Mouse (Mus musculus) layer of hippocampus, postnatal 10 days (tissue): Measurements from ENCODE around the gene Lrrc25. TPM values are rescaled to one million over a fixed set of nuclear protein-coding genes. Genes with fewer than 3 reads are reported as not detected.
"Not testable (repeated sequence)": the region's sequence is repeated elsewhere in the genome, so short reads cannot be mapped to it uniquely, and the experiment has no call there.

Source experiments
- DNase-seq, 2 experiments: peaks; one replicate each; pipeline ENCODE4 v3.0.0; 2021; ENCODE audit warnings: low spot score in 2 of 2
- long read RNA-seq: library from polyadenylated mRNA; stranded (forward); transcript quantifications from one replicate; pipeline ENCODE4 v2.0.0, GENCODE M21; 2023
- total RNA-seq, 2 experiments: library from RNA; stranded (reverse); gene quantifications; 2 replicates each; pipeline ENCODE4 v1.2.3; 2021

The Lrrc25 gene
- total RNA-seq = 1 to 10 TPM in 1 of 2 experiments, under 1 TPM in 1; 0.96 to 2.3 TPM
- long read RNA-seq = 0 reads

DNA sequence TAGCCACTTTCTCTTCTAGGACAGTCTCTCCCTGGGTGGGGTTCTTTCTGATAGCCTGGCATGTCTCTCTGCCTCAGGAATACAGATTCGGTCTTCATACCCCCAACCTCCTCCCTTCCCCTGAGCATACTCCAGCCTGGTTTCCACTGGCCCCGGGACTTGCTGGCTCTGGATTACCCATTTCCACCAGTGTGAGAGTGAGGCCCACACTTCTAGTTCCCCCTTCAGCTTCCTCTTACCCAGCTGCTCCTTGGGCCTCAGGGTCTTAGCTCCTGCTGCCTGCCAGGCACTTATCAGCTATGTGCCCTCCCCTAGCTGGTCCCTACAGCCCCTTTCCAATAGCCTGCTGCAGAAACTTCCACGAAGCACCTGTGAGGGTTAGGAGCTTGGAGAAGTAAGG lies at the start of gene Lrrc25:
Lrrc25 (plus strand) TSS at position 262 of the 400 bp plus-strand sequence.
- no peak for DNase-seq

- no peak for DNase-seq
These were observed 45.6 kb upstream of the Lrrc25 start for GRCm38 (mm10) chr8:70570360-70570759.

- no peak for DNase-seq
These were observed 45.0 kb upstream of the Lrrc25 start for GRCm38 (mm10) chr8:70570990-70571389.

GRCm38 (mm10) chr8:70574302-70574701 lies 41.7 kb upstream of the Lrrc25 start:
- DNase-seq = no peak

DNA sequence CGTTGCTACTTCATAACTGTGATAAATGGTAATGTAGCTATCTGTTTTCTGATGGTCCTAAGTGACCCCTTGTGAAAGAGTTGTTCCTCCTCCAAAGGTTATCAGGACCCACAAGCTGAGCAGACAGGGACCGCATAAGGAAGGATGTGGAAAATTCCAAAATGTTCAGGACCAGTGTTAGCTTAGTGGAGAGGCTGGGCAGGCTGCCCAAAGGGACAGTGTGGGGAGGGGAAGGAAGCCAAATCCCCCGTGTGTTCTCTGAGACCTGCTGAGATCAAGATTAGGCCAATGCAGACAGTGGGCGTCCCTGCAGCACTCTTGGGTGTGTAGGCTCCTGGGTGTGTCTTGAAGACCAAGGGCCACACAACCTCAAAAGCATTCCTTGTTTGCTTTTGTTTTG lies 41.0 kb upstream of the Lrrc25 start:
- no peak for DNase-seq

DNA sequence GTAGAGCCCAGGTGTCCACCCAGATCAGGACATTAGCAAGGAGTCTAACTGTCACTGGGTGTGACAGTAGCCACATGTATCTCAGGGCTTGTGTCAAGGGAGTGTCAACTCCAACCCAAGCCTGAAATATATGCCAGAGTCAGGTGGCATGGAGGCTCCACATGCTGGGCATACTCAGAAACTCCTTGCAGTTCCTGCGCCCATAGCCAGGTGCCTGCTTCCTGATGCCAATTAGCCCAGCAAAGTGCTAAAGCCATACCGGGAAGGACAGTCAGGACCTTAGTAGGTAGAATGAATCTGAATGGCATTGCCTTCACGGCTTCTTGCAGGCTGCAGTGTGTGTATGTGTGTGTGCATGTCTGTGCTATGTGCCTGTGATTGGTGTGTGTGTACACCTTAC lies 38.7 kb upstream of the Lrrc25 start:
- no peak for DNase-seq

GRCm38 (mm10) chr8:70583476-70584387 lies 32.2 kb upstream of the Lrrc25 start:
- DNase-seq = peak; percentile 73 to 78

DNA sequence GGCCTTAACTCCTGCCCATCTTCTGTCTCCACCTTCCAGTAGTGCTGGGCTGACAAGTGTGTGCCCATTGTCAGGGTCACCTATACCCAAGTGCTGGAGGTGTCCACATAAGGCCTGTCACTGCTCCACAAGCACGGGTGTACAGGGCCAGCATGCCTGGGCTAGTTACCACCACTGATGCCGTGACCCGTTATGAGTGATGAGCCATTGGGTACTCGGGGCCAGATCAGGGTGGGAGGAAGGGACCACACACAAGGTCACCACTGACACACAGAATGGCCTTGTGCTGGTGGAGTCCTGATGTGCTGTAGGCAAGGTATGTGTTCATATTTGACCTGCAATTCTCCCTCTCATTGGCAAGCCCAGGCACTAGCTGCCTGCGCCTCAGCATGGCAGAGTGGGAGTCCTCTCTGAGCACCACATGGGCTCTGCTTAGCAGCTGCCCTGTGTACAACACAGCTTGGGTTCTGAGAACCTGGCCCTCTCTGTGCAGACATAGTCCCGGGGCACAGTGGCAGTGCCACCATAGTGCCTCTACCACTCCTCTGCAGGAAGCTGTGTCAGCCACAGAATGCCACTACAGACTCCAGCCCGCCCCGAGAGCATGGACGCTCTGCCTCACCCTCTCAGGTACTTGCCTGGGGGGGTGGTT lies 31.2 kb upstream of the Lrrc25 start:
- DNase-seq = no peak

- peak; percentile 60 to 74 for DNase-seq
These were observed 30.7 kb upstream of the Lrrc25 start for GRCm38 (mm10) chr8:70585258-70585652.

- not testable (repeated sequence) for DNase-seq
These were observed 28.0 kb upstream of the Lrrc25 start for GRCm38 (mm10) chr8:70587955-70588354.

GRCm38 (mm10) chr8:70591569-70591968 lies 24.4 kb upstream of the Lrrc25 start:
- no peak for DNase-seq

GRCm38 (mm10) chr8:70593173-70593572 lies 22.8 kb upstream of the Lrrc25 start:
- no peak for DNase-seq

DNA sequence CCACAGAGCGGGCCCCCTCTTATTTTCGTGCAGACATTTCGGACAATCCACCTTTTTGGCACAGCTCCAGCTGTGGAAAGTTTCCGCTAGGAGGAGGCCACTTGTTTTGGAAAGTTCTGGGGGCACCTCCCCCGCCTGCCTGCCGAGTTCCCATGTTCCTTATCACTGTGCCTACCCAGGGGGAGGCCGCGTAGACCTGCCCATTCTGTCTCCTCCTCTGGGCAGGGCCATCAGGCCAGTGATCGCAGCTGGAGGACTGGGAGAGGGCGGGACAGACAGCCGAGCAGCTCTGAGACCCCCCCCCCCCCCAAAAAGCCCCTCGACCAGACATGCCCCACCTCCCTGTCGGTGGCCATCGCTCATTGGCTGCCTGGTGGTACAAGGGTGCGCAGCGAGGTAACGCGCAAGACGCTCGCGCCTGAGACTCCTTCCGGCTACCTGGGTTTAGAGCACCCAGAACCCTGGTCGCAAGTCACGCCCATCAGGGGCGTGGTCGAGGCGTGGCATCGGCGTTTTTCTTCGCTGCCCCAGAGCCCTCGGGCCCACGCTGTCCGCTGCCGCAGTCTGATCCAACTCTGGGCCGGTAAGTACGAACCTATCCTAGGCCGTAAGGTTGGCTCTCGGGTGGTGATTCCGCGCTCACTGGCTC lies 21.9 kb upstream of the Lrrc25 start, which contains the start of gene Isyna1:
Isyna1 (plus strand) TSS at position 413 of the 649 bp plus-strand sequence.
- DNase-seq = peak; percentile 44 to 62

DNA sequence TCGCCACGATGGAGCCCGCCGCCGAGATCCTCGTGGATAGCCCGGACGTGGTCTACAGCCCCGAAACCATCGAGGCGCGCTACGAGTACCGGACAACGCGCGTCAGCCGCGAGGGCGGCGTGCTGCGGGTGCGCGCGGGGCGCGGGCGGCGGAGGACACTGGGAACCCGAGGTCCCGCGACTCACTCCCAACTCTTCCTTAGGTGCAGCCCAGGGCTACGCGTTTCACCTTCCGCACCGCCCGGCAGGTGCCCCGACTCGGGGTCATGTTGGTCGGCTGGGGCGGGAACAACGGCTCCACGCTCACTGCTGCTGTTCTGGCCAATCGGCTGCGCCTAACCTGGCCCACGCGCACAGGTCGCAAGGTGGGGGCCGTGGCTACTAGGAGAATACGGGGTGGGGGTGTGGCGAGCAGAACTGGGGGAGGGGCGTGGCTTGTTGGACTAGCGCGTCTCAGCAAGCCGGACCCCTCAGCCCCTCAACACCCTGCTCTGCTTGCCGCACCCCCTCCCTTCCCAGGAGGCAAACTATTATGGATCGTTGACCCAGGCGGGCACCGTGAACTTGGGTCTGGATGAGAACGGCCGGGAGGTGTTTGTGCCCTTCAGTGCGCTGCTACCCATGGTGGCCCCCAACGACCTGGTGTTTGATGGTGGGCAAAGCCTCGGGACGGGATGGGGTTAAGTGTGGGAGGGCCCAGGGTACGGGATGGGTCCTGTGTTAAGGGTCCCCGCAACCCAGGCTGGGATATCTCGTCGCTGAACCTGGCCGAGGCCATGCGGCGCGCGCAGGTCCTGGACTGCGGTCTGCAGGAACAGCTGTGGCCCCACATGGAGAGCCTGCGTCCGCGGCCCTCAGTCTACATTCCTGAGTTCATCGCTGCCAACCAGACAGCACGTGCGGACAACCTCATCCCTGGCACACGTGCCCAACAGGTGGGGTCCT lies 21.1 kb upstream of the Lrrc25 start:
- DNase-seq = peak in 1 of 2 experiments; percentile 46

GRCm38 (mm10) chr8:70595811-70596210 lies 20.1 kb upstream of the Lrrc25 start:
- no peak for DNase-seq

- no peak for DNase-seq
These were observed 19.7 kb upstream of the Lrrc25 start for GRCm38 (mm10) chr8:70596216-70596615.

GRCm38 (mm10) chr8:70596775-70597416 lies 19.1 kb upstream of the Lrrc25 start:
- DNase-seq = peak in 1 of 2 experiments; percentile 38

- peak in 1 of 2 experiments; percentile 23 for DNase-seq
These were observed 18.3 kb upstream of the Lrrc25 start for GRCm38 (mm10) chr8:70597417-70598272.

DNA sequence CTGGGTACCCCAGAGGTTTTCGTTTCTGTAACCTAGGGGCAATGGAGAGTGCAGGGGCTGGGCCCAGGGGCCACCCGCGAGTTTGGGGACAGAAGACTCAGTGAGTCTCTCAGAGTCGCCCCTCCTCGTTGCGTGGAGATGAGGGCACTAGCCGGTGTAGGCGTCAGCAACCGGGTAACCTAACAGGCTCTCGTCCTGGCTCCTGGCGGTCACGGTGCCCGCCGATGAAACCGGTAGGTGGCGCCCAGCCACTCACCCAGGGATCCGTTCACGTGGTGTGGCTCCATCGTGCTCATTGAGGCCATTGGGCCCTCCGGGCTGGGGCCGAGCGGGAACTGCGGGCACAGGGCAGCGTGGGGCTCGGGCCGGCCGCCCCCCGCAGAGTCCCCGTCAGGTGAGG lies 17.7 kb upstream of the Lrrc25 start:
- peak; percentile 86 to 90 for DNase-seq
